Comparison of ENCODE assay signal across 23 mouse cellular contexts in genomic region chr17:25520492-25520891, GRCm38 (mm10). TPM values are rescaled to one million over a fixed set of nuclear protein-coding genes. Genes with fewer than 3 reads are reported as not detected.
DNase-seq lines count a peak whose midpoint lies in the region; ATAC-seq and TF ChIP-seq lines count a peak whose summit lies in the region.
"Had no signal": no experiment of that assay in that cellular context is flagged by ENCODE, and none has a peak within 500 bp of the region (broad histone marks: within the 10 kb centered on the region; RNA-seq: fewer than 3 reads in every experiment).

No protein-coding gene starts in this region.

- no peak overlapping the region for H3K4me2 ChIP-seq in forebrain, postnatal 0 days (ENCODE audit: low read depth)

- 0 out of 2 replicates have a peak overlapping the region, but pooled peaks have one; percentile 12 for H3K4me3 ChIP-seq in heart, embryonic 10.5 days
- no peak overlapping the region for H3K4me3 ChIP-seq in forebrain, postnatal 0 days (ENCODE audit: low read depth, low read length)

- peaks cover 20% of the 10 kb centered on the region for H3K4me1 ChIP-seq in heart, embryonic 10.5 days
- H3K4me1 ChIP-seq in forebrain, postnatal 0 days (ENCODE audit: insufficient read depth): no peaks in the 10 kb centered on the region

- H3K9me3 ChIP-seq in heart, embryonic 10.5 days: no peaks in the 10 kb centered on the region
- no peaks in the 10 kb centered on the region for H3K9me3 ChIP-seq in forebrain, postnatal 0 days (ENCODE audit: low read length)

- TF ChIP-seq CTCF in forebrain, postnatal 0 days (IDR thresholded peaks at IDR 0.05; ENCODE audit: low read depth): no peak

- H3K36me3 ChIP-seq in heart, embryonic 10.5 days: no peaks in the 10 kb centered on the region
- no peaks in the 10 kb centered on the region for H3K36me3 ChIP-seq in forebrain, postnatal 0 days (ENCODE audit: insufficient read depth)

- H3K27me3 ChIP-seq in heart, embryonic 10.5 days (ENCODE audit: insufficient read depth, poor library complexity, severe bottlenecking): peaks cover 49% of the 10 kb centered on the region
- no peaks in the 10 kb centered on the region for H3K27me3 ChIP-seq in forebrain, postnatal 0 days (ENCODE audit: insufficient read depth, low read length)

- WGBS in heart, embryonic 10.5 days: 27% methylated on average over 9 of the region's 9 CpGs
- WGBS in forebrain, postnatal 0 days: 28% methylated on average over 9 of the region's 9 CpGs

- peak; percentile 62 for ATAC-seq in forebrain, postnatal 0 days

- DNase-seq in heart, embryonic 10.5 days (ENCODE audit: low spot score): no peak
- DNase-seq in heart, adult 11 months: no peak
- DNase-seq in right cerebral cortex, postnatal 10 days (ENCODE audit: low spot score in 2 of 2): peak; percentile 43 to 52
- no peak for DNase-seq in right cerebral cortex, postnatal 25 days
- DNase-seq in forebrain, postnatal 0 days: peak; percentile 46
- peak; percentile 26 for DNase-seq in retina, embryonic 14.5 days (ENCODE audit: low spot score)
- DNase-seq in MN1 (ENCODE audit: low spot score): no peak
- DNase-seq in lung, postnatal 25 days (ENCODE audit: low spot score): no peak
- DNase-seq: adrenal gland, adult 2 months; cerebellum, adult 11 months; cerebellum, postnatal 14 days; gastrocnemius, postnatal 10 days; heart, postnatal 10 days; kidney, adult 18-20 months; kidney, postnatal 14 days; left cerebral cortex, postnatal 4 days; lung, postnatal 10 days; thymus, adult 2 months had no signal

- no peak overlapping the region for H3K9ac ChIP-seq in forebrain, postnatal 0 days

- H3K27ac ChIP-seq in heart, embryonic 10.5 days: peak overlapping the region; percentile 52; the same call in 1 of the 2 replicates
- H3K27ac ChIP-seq in forebrain, postnatal 0 days (ENCODE audit: low read depth, low read length): no peak overlapping the region

RNA-seq across cellular contexts. Expression of gene Sstr5, which starts 23.4 kb away (rescaled TPM):
- 1.1 and 1.5 TPM in 2 replicates for polyA plus RNA-seq in heart, embryonic 10.5 days (2016; fragmentation: Nextera tagmentation; extraction: Ambion mirVana)
- 1.0 and 2.0 TPM in 2 replicates for total RNA-seq in forebrain, postnatal 0 days (2014; rRNA removed)
- 0.64 and 0.94 TPM in 2 replicates for polyA plus RNA-seq in forebrain, postnatal 0 days (2015; fragmentation: Nextera tagmentation; extraction: Ambion mirVana)
- total RNA-seq: gastrocnemius, postnatal 10 days; heart, adult 8-10 months; heart, postnatal 10 days; megakaryocyte-erythroid progenitor cell, adult 5-6 weeks; monocyte, adult 5-6 weeks had no signal
- polyA plus RNA-seq: liver, embryonic 16.5 days; thymus, adult 2 months had no signal

RNA-seq across cellular contexts. Expression of gene Sox8, which starts 50.0 kb away (rescaled TPM):
- 2.0 and 3.6 TPM in 2 replicates for polyA plus RNA-seq in heart, embryonic 10.5 days (2016; fragmentation: Nextera tagmentation; extraction: Ambion mirVana)
- total RNA-seq in forebrain, postnatal 0 days (2014; rRNA removed): 26.6 and 27.4 TPM in 2 replicates
- polyA plus RNA-seq in forebrain, postnatal 0 days (2015; fragmentation: Nextera tagmentation; extraction: Ambion mirVana): 20.8 and 22.6 TPM in 2 replicates
- total RNA-seq: CH12.LX; megakaryocyte-erythroid progenitor cell, adult 5-6 weeks had no signal

RNA-seq across cellular contexts. Expression of gene Lmf1, which starts 58.4 kb away (rescaled TPM):
- polyA plus RNA-seq in heart, embryonic 10.5 days (2016; fragmentation: Nextera tagmentation; extraction: Ambion mirVana): 36.8 and 43.1 TPM in 2 replicates
- 21.5 and 28.1 TPM in 2 replicates for total RNA-seq in forebrain, postnatal 0 days (2014; rRNA removed)
- polyA plus RNA-seq in forebrain, postnatal 0 days (2015; fragmentation: Nextera tagmentation; extraction: Ambion mirVana): 13.9 and 17.8 TPM in 2 replicates

Comparison
In these comparisons a context has a peak if more than half of its experiments do, and no peak if none do; other contexts are left out.
1. DNase-seq: peak in right cerebral cortex, postnatal 10 days (2 of 2), forebrain, postnatal 0 days (single experiment) and retina, embryonic 14.5 days (single experiment); none in heart, embryonic 10.5 days (single experiment), heart, adult 11 months (single experiment), right cerebral cortex, postnatal 25 days (single experiment), MN1 (single experiment) and lung, postnatal 25 days (single experiment).